Mouse (Mus musculus): ENCODE data around the gene Smad9. TPM values are rescaled to one million over a fixed set of nuclear protein-coding genes. Genes with fewer than 3 reads are reported as not detected.
A peak's percentile ranks its signal among the peaks of the same experiment; 100 is the strongest.

Gene Smad9
- polyA plus RNA-seq, 2 experiments = 1.2 to 3.6 TPM

- Histone ChIP-seq H3K27ac (replicated peaks; ENCODE audit: low read depth, low read length) (peak overlapping the region; percentile 93), H3K9ac (ENCODE audit: low read depth, low read length, severe bottlenecking) (peak overlapping the region; percentile 96), H3K27me3 (ENCODE audit: control insufficient read depth, insufficient read depth, low read length) (no peaks in the 10 kb centered on the region), H3K4me3 (replicated peaks; ENCODE audit: low read length) (peak overlapping the region; percentile 86), H3K4me1 (ENCODE audit: control insufficient read depth, insufficient read depth, low read length) (peaks cover 11% of the 10 kb centered on the region), H3K36me3 (ENCODE audit: control insufficient read depth, insufficient read depth, low read length) (peaks cover 22% of the 10 kb centered on the region), H3K4me2 (replicated peaks; ENCODE audit: low read depth, low read length, severe bottlenecking) (peak overlapping the region; percentile 80), H3K9me3 (ENCODE audit: control insufficient read depth, low read length) (no peaks in the 10 kb centered on the region)
- no peak for TF ChIP-seq POLR2A (IDR thresholded peaks at IDR 0.05; ENCODE audit: borderline replicate concordance, extremely low read depth, insufficient read depth, insufficient read length)
- WGBS = 2% methylated on average over 51 of the region's 56 CpGs
- DNase-seq (ENCODE audit: low spot score) (no peak), ATAC-seq (ENCODE audit: low FRiP score, low read depth) (peak; percentile 77)
Observed at GRCm38 (mm10) chr3:54807061-54807661, 51.8 kb downstream of the Smad9 start.

GRCm38 (mm10) chr3:54807666-54808217, 52.4 kb downstream of the Smad9 start, which contains the start of gene Rfxap:
Gene Rfxap, minus strand, starts transcription at chr3:54807791.
- Histone ChIP-seq H3K4me2 (replicated peaks; ENCODE audit: low read depth, low read length, severe bottlenecking) (peak within 1 kb of the TSS; percentile 80), H3K27me3 (ENCODE audit: control insufficient read depth, insufficient read depth, low read length) (no peaks in the 10 kb centered on the region), H3K36me3 (ENCODE audit: control insufficient read depth, insufficient read depth, low read length) (peaks cover 21% of the 10 kb centered on the region), H3K9me3 (ENCODE audit: control insufficient read depth, low read length) (no peaks in the 10 kb centered on the region), H3K27ac (replicated peaks; ENCODE audit: low read depth, low read length) (peak within 1 kb of the TSS; percentile 93), H3K4me1 (ENCODE audit: control insufficient read depth, insufficient read depth, low read length) (peaks cover 11% of the 10 kb centered on the region), H3K9ac (ENCODE audit: low read depth, low read length, severe bottlenecking) (peak within 1 kb of the TSS; percentile 96), H3K4me3 (replicated peaks; ENCODE audit: low read length) (peak within 1 kb of the TSS; percentile 86)
- ATAC-seq (ENCODE audit: low FRiP score, low read depth) (peak; percentile 95), DNase-seq (ENCODE audit: low spot score) (peak; percentile 96)
- 3% methylated on average over 50 of the region's 52 CpGs for WGBS
- peak; percentile 87; the same call in 1 of the 2 replicates for TF ChIP-seq POLR2A (IDR thresholded peaks at IDR 0.05; ENCODE audit: borderline replicate concordance, extremely low read depth, insufficient read depth, insufficient read length)

GRCm38 (mm10) chr3:54809111-54809510, 53.7 kb downstream of the Smad9 start:
- no peak overlapping the region for H3K4me3 ChIP-seq (replicated peaks; ENCODE audit: low read length)
- H3K4me1 ChIP-seq (ENCODE audit: control insufficient read depth, insufficient read depth, low read length) = peaks cover 11% of the 10 kb centered on the region
- no peak overlapping the region for H3K27ac ChIP-seq (replicated peaks; ENCODE audit: low read depth, low read length)
- TF ChIP-seq POLR2A (IDR thresholded peaks at IDR 0.05; ENCODE audit: borderline replicate concordance, extremely low read depth, insufficient read depth, insufficient read length) = no peak
- no peaks in the 10 kb centered on the region for H3K9me3 ChIP-seq (ENCODE audit: control insufficient read depth, low read length)
- DNase-seq (ENCODE audit: low spot score) (no peak), ATAC-seq (ENCODE audit: low FRiP score, low read depth) (no peak)
- H3K4me2 ChIP-seq (replicated peaks; ENCODE audit: low read depth, low read length, severe bottlenecking) = no peak overlapping the region
- no peaks in the 10 kb centered on the region for H3K27me3 ChIP-seq (ENCODE audit: control insufficient read depth, insufficient read depth, low read length)
- no peak overlapping the region for H3K9ac ChIP-seq (ENCODE audit: low read depth, low read length, severe bottlenecking)
- WGBS = 54% methylated on average over 5 of the region's 5 CpGs
- peaks cover 12% of the 10 kb centered on the region for H3K36me3 ChIP-seq (ENCODE audit: control insufficient read depth, insufficient read depth, low read length)

GRCm38 (mm10) chr3:54811616-54812015, 56.2 kb downstream of the Smad9 start:
- no peak overlapping the region for H3K9ac ChIP-seq (ENCODE audit: low read depth, low read length, severe bottlenecking)
- H3K36me3 ChIP-seq (ENCODE audit: control insufficient read depth, insufficient read depth, low read length) = no peaks in the 10 kb centered on the region
- 42% methylated on average over 1 of the region's 1 CpGs for WGBS
- 0 out of 2 replicates have a peak, but pooled peaks cover 1% of the 10 kb centered on the region for H3K4me1 ChIP-seq (ENCODE audit: control insufficient read depth, insufficient read depth, low read length)
- H3K9me3 ChIP-seq (ENCODE audit: control insufficient read depth, low read length) = no peaks in the 10 kb centered on the region
- H3K4me3 ChIP-seq (replicated peaks; ENCODE audit: low read length) = no peak overlapping the region
- DNase-seq (ENCODE audit: low spot score) (no peak), ATAC-seq (ENCODE audit: low FRiP score, low read depth) (no peak)
- no peaks in the 10 kb centered on the region for H3K27me3 ChIP-seq (ENCODE audit: control insufficient read depth, insufficient read depth, low read length)
- no peak overlapping the region for H3K27ac ChIP-seq (replicated peaks; ENCODE audit: low read depth, low read length)
- TF ChIP-seq POLR2A (IDR thresholded peaks at IDR 0.05; ENCODE audit: borderline replicate concordance, extremely low read depth, insufficient read depth, insufficient read length) = no peak
- no peak overlapping the region for H3K4me2 ChIP-seq (replicated peaks; ENCODE audit: low read depth, low read length, severe bottlenecking)

GRCm38 (mm10) chr3:54813418-54813988, 58.1 kb downstream of the Smad9 start:
- DNase-seq (ENCODE audit: low spot score) (no peak), ATAC-seq (ENCODE audit: low FRiP score, low read depth) (no peak)
- H3K9me3 ChIP-seq (ENCODE audit: control insufficient read depth, low read length) = no peaks in the 10 kb centered on the region
- WGBS = 69% methylated on average over 6 of the region's 6 CpGs
- H3K4me1 ChIP-seq (ENCODE audit: control insufficient read depth, insufficient read depth, low read length) = no peaks in the 10 kb centered on the region
- no peaks in the 10 kb centered on the region for H3K27me3 ChIP-seq (ENCODE audit: control insufficient read depth, insufficient read depth, low read length)
- no peaks in the 10 kb centered on the region for H3K36me3 ChIP-seq (ENCODE audit: control insufficient read depth, insufficient read depth, low read length)
- no peak overlapping the region for H3K27ac ChIP-seq (replicated peaks; ENCODE audit: low read depth, low read length)
- no peak for TF ChIP-seq POLR2A (IDR thresholded peaks at IDR 0.05; ENCODE audit: borderline replicate concordance, extremely low read depth, insufficient read depth, insufficient read length)
- no peak overlapping the region for H3K4me3 ChIP-seq (replicated peaks; ENCODE audit: low read length)
- no peak overlapping the region for H3K9ac ChIP-seq (ENCODE audit: low read depth, low read length, severe bottlenecking)
- no peak overlapping the region for H3K4me2 ChIP-seq (replicated peaks; ENCODE audit: low read depth, low read length, severe bottlenecking)

Measured in limb, embryonic 14.5 days (tissue).